Mouse (Mus musculus) megakaryocyte, embryonic 14.5 days (primary cell): ENCODE results near the gene Vmn1r78. TPM values are rescaled to one million over a fixed set of nuclear protein-coding genes. Genes with fewer than 3 reads are reported as not detected.
"Not testable (repeated sequence)": the region's sequence is repeated elsewhere in the genome, so short reads cannot be mapped to it uniquely, and the experiment has no call there.

Experiments used
- H3K27me3 ChIP-seq: replicated peaks from 2 replicates; pipeline ENCODE3; 2012; ENCODE audit warnings: inconsistent platforms
- H3K36me3 ChIP-seq: replicated peaks from 2 replicates; pipeline ENCODE3; 2012; ENCODE audit warnings: low read length, inconsistent platforms, mixed read lengths
- H3K4me1 ChIP-seq: 2 replicates; pipeline ENCODE4 v1.6.1; 2012; ENCODE audit warnings: inconsistent platforms
- H3K4me3 ChIP-seq: replicated peaks from 2 replicates; pipeline ENCODE3; 2012; ENCODE audit warnings: moderate library complexity, mild to moderate bottlenecking, inconsistent platforms
- H3K9me3 ChIP-seq: 2 replicates; pipeline ENCODE4 v1.6.1; 2012; ENCODE audit warnings: inconsistent platforms
- FLI1 ChIP-seq: IDR thresholded peaks from 2 replicates; pipeline ENCODE4 v1.6.1; 2012; ENCODE audit warnings: low read length, inconsistent platforms, mixed read lengths
- GATA1 ChIP-seq: IDR thresholded peaks from 3 replicates; pipeline ENCODE4 v1.6.1; 2012; ENCODE audit warnings: mixed read lengths, low read length, inconsistent platforms, borderline replicate concordance
- polyA plus RNA-seq: library from polyadenylated mRNA; stranded (reverse); fragments of >175 nt; gene quantifications from 2 replicates; pipeline ENCODE4 v1.2.3, GENCODE M21; 2012; ENCODE audit warnings: low replicate concordance; ENCODE audit not compliant: insufficient read depth

Gene Vmn1r78
- not detected in 2 replicates for polyA plus RNA-seq

DNA sequence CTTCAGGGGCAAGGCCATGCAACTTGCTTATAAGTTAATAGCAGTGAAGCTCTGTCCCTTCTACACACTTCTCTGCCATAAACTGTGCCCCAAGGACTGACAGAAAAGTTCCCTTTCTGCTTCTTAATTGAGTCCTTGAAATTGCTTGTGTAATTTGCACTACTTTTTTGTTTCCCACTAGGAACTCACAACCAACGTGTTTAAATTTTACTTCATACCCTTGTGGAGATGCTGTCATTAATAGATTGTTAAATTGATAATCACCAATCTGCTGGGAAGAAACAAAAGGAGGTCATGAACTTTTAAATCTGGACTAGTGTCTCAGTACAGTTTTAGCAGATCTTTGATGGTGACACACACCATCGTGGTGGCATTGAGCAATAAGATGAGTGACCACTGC lies at the start of gene Vmn1r78:
Gene Vmn1r78 (plus strand): TSS at position 301 of the 400 bp plus-strand sequence.
- Histone ChIP-seq H3K9me3 (no peaks in the 10 kb centered on the region), H3K36me3 (no peaks in the 10 kb centered on the region), H3K4me3 (no peak within 1 kb of the TSS), H3K4me1 (no peaks in the 10 kb centered on the region), H3K27me3 (no peaks in the 10 kb centered on the region)
- no peak for TF ChIP-seq FLI1
- TF ChIP-seq GATA1: no peak

DNA sequence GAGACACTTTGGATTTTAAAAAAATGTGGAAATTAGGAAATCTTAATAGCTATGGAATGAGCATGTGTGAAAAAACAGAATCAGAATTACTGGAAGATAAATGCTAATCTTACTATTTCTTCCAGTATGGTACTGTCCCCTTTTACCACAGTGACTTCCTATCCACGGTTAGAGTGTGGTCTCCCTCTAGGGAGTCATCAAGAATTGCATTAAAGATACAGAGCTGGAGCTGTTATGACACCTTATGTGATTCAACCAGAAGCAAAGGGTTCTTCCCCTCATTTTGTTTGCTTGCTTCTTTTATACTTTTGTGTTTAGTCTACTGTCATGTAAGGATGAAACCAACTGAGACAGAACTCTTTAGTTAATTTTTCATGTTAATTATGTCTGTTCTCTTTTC lies 6.4 kb downstream of the Vmn1r78 start:
- not testable (repeated sequence) for H3K36me3 ChIP-seq, H3K4me3 ChIP-seq, H3K4me1 ChIP-seq, H3K27me3 ChIP-seq, H3K9me3 ChIP-seq

DNA sequence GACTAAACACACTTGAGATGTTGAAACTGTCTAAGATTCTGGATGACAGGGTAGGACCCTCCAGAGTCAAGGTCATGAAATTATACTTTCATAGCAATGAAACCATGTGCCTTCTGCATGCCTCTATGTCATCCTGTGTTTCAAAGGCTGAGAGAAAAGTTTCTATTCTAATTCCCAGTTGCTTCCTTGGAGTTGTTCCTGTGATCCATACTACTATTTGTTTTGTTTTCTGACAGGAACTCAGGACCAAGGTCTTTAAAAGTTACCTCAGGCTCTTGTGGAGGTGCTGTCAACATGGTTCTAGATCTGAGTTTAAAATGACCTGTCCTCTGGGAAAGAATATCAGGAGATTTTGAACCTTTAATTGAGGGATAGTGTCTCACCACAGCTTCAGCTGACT lies 20.9 kb downstream of the Vmn1r78 start, which contains the start of gene Vmn1r79:
Gene Vmn1r79 (plus strand): TSS at position 301 of the 400 bp plus-strand sequence.
- H3K36me3 ChIP-seq, H3K9me3 ChIP-seq, H3K27me3 ChIP-seq, H3K4me1 ChIP-seq, H3K4me3 ChIP-seq: not testable (repeated sequence)

- H3K27me3 ChIP-seq, H3K4me1 ChIP-seq, H3K4me3 ChIP-seq, H3K36me3 ChIP-seq, H3K9me3 ChIP-seq: not testable (repeated sequence)
These were observed 22.9 kb downstream of the Vmn1r78 start for GRCm38 (mm10) chr7:12172926-12173325.

- H3K9me3 ChIP-seq: no peaks in the 10 kb centered on the region; the same call in 1 of the 2 replicates
- TF ChIP-seq GATA1: no peak
- no peak for TF ChIP-seq FLI1
- H3K36me3 ChIP-seq: no peaks in the 10 kb centered on the region
- no peak within 1 kb of the TSS for H3K4me3 ChIP-seq
- H3K4me1 ChIP-seq: no peaks in the 10 kb centered on the region
- H3K27me3 ChIP-seq: no peaks in the 10 kb centered on the region
These were observed 38.9 kb downstream of the Vmn1r78 start, which contains the start of gene Vmn1r80 for GRCm38 (mm10) chr7:12188986-12189385. TSS of gene Vmn1r80 (plus strand) at chr7:12189286.

- peaks cover 9% of the 10 kb centered on the region; the same call in 1 of the 2 replicates for H3K9me3 ChIP-seq
- H3K36me3 ChIP-seq: no peaks in the 10 kb centered on the region
- H3K4me1 ChIP-seq: no peaks in the 10 kb centered on the region
- no peak overlapping the region for H3K4me3 ChIP-seq
- H3K27me3 ChIP-seq: no peaks in the 10 kb centered on the region
- TF ChIP-seq GATA1: no peak
- no peak for TF ChIP-seq FLI1
These were observed 54.1 kb downstream of the Vmn1r78 start for GRCm38 (mm10) chr7:12204141-12204540.

Other genes starting within 250 kb of the Vmn1r78 start
- 0.32 TPM in 1 of 2 replicates, not detected in the other for gene Vmn1r76, start 212.0 kb upstream of the Vmn1r78 start, polyA plus RNA-seq
- 0.47 TPM in 1 of 2 replicates, not detected in the other for gene Vmn1r77, start 113.5 kb upstream of the Vmn1r78 start, polyA plus RNA-seq
- not detected in 2 replicates for gene Vmn1r79, start 21.0 kb downstream of the Vmn1r78 start, polyA plus RNA-seq
- gene Vmn1r80, start 39.0 kb downstream of the Vmn1r78 start, polyA plus RNA-seq: 0.03 TPM in 1 of 2 replicates, not detected in the other
- gene Vmn1r81, start 118.0 kb downstream of the Vmn1r78 start, polyA plus RNA-seq: not detected in 2 replicates
- gene Vmn1r82, start 150.2 kb downstream of the Vmn1r78 start, polyA plus RNA-seq: not detected in 2 replicates
- not detected in 2 replicates for gene Vmn1r83, start 179.2 kb downstream of the Vmn1r78 start, polyA plus RNA-seq
- 2.0 TPM in 1 of 2 replicates, not detected in the other for gene Vmn1r84, start 219.0 kb downstream of the Vmn1r78 start, polyA plus RNA-seq